Mouse (Mus musculus) frontal cortex, adult (tissue): Measurements from ENCODE around the gene Tbl3.
"Not testable (repeated sequence)": the region's sequence is repeated elsewhere in the genome, so short reads cannot be mapped to it uniquely, and the experiment has no call there.

Experiments used
- ATAC-seq: cut with Nextera tagmentation; 2 replicates; pipeline ENCODE4 v1.9.2; 2017; ENCODE audit warnings: mild to moderate bottlenecking, moderate library complexity, mixed read lengths; ENCODE audit not compliant: low TSS enrichment

Gene Tbl3

GRCm38 (mm10) chr17:24727618-24728017 lies 20.2 kb upstream of the Tbl3 start, which contains the start of gene Rpl3l:
Gene Rpl3l (plus strand): TSS chr17:24727820.
- ATAC-seq, result no peak

- ATAC-seq, result no peak
These were observed 18.4 kb upstream of the Tbl3 start for GRCm38 (mm10) chr17:24725637-24726390.

DNA sequence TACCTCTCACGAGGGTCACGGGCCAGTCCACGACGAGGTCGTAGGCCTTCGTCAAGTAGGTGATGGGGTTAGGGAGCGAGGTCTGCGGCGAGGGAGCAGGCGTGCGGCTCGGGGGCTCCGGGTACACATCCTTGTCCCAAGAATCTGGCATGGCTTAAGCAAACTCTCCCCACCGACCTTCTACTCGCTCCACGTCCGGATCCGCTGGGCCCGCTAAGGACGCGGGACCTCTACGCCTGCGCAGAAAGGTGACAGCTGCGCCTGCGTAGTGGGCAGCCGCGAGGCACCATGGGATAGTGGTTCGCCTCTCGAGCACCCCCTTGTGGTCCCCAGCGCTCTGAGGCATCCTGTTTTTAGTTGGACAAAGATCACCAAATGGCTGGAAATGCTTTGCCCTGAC lies 16.7 kb upstream of the Tbl3 start, which contains the start of gene Ndufb10:
Ndufb10 (minus strand) TSS at position 295 of the 400 bp plus-strand sequence.
- peak; percentile 79 for ATAC-seq

DNA sequence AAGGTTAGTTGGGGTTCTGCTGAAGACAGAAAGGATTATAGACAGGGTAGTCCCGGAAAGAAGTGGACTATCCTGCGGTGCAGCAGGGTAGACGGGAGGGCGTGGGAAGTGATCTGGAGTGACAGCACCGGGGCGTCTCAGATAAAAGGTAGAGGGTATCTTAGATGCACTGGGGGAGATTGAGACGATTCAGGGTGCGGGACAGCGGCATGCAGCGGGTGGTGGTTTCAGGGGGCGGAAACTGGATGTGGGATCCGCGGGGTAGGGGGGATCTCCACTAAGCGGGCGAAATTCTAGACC lies 16.4 kb upstream of the Tbl3 start:
- ATAC-seq, result 0 out of 2 replicates have a peak, but pooled peaks have one; percentile 5

GRCm38 (mm10) chr17:24723122-24723880 lies 15.8 kb upstream of the Tbl3 start:
- ATAC-seq, result no peak

GRCm38 (mm10) chr17:24722220-24722924 lies 14.9 kb upstream of the Tbl3 start:
- no peak for ATAC-seq

DNA sequence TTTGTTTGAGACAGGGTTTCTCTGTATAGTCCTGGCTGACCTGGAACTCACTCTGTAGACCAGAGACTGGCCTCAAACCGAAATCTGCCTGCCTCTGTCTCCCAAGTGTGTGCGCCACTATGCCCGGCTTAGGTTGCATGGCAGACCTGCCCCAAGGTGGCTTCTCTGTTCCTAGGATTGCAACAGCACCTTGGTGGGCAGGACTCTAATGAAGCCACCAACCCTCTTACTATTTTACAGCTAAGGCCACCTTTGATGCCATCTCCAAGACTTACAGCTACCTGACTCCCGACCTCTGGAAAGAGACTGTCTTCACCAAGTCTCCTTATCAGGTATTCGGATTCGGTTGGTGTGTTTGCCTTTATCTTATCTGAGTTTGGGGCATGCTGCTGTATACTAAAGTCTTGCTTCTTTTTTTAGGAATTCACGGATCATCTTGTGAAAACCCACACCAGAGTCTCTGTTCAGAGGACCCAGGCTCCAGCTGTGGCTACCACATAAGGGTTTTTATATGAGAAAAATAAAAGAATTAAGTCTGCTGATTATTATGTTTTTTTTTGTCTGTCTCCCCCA lies 14.0 kb upstream of the Tbl3 start:
- ATAC-seq, result not testable (repeated sequence)

GRCm38 (mm10) chr17:24720616-24721015 lies 13.2 kb upstream of the Tbl3 start:
- ATAC-seq, result not testable (repeated sequence)

DNA sequence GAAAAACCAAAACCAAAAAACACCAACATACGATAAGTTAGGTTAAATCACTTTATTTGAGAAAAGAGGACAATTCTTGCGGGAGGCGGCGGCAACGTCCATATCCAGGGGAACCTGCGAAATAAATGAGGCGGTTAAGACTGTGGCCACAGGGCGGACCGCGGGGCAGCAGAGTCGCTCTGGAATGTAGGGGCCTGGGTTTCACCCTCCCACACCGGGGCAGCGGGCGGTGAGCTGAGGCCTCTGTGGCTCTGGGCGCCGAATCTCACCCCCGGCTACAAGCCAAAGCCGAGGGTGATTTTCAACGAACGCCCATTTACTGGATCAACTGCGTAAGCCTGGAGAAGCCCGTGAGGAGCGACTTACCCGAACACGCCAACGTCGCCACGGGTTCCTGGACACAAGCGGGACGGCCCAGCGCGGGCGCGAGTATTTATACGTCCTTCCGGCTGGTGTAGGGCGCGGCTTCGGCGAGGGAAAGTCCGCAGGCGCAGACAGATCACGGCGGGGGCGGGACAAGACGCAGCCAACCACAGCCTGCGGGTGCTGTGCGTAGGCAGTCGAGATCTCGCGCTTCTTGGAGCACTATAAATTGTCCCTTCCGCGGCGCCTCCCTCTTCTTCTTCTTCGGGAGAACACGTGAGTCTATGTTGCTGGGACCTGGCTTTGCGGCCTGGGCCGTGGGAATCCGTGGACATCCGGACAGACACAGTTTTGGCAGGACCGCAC lies 12.2 kb upstream of the Tbl3 start:
- peak; percentile 93 for ATAC-seq

DNA sequence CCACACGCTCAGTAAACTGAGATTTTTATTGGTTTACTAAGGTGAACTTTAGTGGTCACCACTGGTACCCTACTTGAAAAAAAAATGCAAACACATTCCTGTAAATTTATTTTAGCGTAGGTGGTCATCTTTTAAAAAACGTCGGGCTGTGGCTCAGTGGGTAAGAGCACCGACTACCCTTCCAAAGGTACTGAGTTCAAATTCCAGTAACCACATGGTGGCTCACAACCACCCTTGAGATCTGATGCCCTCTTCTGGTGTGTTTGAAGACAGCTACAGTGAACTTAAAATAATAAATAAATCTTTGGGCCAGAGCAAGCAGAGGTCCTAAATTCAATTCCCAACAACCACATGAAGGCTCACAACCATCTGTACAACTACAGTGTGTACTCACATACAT lies 11.5 kb upstream of the Tbl3 start:
- ATAC-seq, result not testable (repeated sequence)

DNA sequence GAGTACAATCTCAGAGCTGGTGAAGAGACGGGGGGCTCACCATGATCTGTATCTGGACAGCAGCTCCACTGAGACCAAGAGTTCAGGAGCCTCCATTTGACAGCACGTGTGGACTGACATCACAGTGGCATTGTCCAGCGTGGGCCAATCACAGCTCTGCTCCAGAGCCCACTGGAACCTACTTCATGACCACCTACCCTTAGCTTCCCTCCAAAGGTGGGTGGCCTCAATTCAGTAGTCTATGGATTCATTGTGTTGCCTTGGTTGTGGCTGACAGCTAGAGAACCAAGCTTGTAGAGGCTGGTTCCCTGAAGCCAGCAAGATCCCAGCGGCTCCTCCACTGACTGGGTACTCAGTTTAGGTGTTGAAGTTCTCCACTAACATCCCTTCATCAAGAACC lies 10.5 kb upstream of the Tbl3 start, which contains the start of the genes Rnf151 and Rps2:
Rnf151 (minus strand) TSS at position 121 of the 400 bp plus-strand sequence.
Rps2 (plus strand) TSS at position 174 of the 400 bp plus-strand sequence.
- ATAC-seq, result no peak

DNA sequence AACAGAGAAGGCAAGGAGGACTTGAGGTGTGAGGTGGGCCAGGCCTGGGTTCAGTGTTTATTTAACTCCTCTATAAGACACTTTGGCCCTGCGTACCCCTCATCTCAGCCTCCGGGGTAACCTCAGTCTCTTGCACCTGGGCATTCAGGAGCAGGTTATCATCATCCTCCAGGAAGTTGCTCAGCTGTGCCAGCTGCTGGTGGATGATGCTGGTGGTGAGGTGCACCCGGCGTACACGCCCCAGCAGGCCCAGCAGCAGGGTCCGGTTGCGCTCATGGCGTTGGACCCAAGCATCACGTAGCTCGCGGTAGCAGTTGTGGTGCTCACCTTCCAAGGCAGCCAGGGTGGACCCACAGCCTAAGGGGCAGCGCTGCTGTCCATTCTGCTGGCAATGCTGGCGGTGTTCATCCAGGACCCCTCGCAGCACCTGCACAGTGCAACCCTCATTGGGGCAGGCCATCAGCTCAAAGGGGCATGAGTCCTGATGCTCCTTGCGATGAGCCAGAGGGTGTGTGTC lies 8.8 kb upstream of the Tbl3 start:
- ATAC-seq, result no peak

DNA sequence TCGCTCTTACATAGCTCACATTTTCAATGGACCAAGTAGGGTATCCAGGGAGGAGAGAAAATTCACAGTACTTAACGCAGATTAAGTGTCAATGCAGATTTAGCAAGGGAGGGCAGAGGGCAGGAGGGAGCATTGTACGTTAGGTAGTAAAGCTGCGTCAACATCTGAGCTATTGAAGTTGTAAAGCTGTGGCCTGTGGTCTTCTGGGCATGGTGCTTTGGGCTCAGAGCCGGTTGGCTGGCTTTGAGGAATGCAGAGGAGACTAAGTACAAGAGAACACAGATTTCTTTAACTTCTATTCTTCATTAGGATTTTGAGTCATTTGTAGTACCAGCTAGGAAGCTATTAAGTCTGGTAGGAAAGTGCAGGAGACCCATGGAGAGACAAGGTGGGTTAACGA lies 8.1 kb upstream of the Tbl3 start:
- ATAC-seq, result no peak

DNA sequence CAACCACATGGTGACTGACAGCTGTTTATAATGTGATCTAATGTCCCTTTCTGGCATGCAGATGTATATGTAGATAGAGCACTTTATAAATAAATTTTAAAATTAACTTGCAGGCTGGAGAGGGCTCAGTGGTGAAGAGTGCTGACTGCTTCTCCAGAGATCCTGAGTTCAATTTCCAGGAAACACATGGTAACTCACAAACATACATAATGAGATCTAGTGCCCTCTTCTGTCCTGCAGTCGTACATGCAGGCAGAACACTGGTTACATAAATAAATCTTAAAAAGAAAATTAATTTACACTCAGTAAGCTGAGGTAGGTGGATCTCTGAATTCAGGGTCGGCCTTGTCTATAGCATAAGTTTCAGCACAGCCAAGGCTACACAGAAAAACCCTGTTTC lies 1.2 kb upstream of the Tbl3 start:
- no peak for ATAC-seq

DNA sequence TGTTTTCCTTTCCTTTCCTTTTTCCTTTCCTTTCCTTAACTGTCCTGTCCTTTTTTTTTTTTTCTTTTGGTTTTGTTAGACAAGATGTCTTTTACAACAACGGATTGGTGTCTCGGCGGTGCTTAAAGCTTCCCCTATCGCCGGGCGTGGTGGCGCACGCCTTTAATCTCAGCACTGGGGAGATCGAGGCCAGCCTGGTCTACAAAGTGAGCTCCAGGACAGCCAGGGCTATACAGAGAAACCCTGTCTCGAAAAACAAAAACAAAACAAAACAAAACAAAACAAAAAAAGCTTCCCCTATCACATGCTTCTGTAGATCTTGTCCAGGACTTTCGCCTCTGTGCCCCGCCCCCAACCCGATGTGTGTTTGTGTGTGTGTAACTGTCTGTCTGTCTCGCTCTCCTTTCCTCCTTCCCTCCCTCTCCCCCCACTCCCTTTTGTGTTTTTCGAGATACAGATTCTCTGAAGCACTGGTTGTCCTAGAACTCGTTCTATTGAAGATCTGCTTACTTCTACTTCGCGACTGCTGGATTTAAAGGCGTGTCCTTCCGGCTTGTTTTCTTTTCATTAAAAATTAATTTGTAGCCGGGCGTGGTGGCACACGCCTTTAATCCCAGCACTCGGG lies 453 bp upstream of the Tbl3 start:
- ATAC-seq, result peak; percentile 45; the same call in 1 of the 2 replicates

DNA sequence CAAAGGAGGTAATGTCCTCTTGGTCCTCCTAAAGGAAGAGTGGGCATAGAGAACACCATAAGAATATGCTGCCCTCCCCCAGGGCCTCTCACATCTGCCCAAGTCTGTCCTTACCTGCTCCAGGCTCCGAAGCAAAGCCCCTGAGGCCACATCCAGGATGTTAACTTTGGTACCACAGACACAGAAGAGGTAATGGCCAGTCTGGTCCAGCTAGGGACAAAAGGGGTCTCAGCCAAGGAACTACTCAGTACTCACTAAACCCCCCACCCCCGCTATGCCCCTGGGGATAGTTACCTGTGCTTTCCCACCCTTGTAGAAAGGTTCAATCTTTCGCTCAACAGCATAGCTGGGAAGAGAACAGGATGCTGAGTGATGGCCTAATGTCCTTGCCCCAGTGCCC lies 1.6 kb downstream of the Tbl3 start:
- no peak for ATAC-seq

DNA sequence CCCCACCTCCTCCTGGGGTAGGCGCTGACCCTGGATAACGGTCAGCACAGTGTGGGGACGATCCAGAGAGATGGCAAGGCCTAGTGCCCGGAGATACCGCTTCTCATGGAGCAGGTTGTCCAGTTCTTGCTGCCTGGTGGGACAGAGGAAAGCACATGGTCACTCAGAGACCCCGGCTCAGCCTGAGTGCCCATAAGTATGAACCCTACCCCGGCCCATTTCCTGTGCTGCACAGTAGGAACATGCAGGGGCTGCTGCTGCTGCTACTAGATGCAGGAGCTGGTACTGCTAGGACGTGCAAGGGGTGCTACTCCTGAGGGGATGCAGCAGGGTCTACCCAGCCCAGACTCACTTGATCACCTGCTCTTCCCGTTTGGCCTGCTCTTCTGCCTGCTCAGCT lies 6.2 kb downstream of the Tbl3 start:
- no peak for ATAC-seq

DNA sequence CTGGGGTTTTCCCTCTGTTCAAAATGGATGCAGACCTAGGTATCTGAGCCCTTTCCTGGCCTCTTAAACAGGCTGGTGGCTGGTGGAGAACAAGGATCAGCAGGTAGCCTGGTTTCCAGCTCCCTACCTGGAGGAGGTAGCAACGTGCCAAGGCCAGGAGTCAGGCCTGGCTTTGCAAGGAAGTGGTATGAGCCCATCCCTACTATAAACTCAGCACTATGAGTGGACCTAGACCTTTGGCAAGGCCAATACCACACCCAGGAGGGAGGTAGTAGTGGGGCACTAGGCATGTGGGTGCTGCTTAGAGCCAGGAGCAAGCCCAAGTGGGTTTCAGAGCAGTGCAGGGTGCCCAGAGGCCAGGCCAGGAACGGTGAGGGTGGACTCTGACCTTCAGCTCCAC lies 8.0 kb downstream of the Tbl3 start:
- no peak for ATAC-seq

- no peak for ATAC-seq
These were observed 8.7 kb downstream of the Tbl3 start for GRCm38 (mm10) chr17:24698715-24699114.

GRCm38 (mm10) chr17:24697985-24698384 lies 9.5 kb downstream of the Tbl3 start:
- ATAC-seq, result no peak
